Mouse (Mus musculus) layer of hippocampus, postnatal 25 days (tissue): ENCODE measurements around the gene Mrpl54. TPM values are rescaled to one million over a fixed set of nuclear protein-coding genes. Genes with fewer than 3 reads are reported as not detected.

Source experiments
- DNase-seq, 2 experiments: peaks; one replicate each; pipeline ENCODE4 v3.0.0; 2022; ENCODE audit warnings: mixed read lengths in 2 of 2, low spot score in 1 of 2; ENCODE audit errors: extremely low spot score in 1 of 2
- total RNA-seq, 2 experiments: library from RNA; stranded (reverse); gene quantifications; 2 replicates each; pipeline ENCODE4 v1.2.3; 2021

The Mrpl54 gene
- total RNA-seq: 10 to 100 TPM; 38.6 to 44.0 TPM

- peak; percentile 91 to 97 for DNase-seq
Observed at GRCm38 (mm10) chr10:81266211-81267105, at the start of gene Mrpl54, which contains the start of gene Apba3. TSS of gene Mrpl54 (minus strand) at chr10:81266934. TSS of gene Apba3 (plus strand) at chr10:81266960.

GRCm38 (mm10) chr10:81315587-81315986 lies 48.9 kb upstream of the Mrpl54 start:
- DNase-seq: no peak

- no peak for DNase-seq
Observed at GRCm38 (mm10) chr10:81314201-81314600, 47.5 kb upstream of the Mrpl54 start.

GRCm38 (mm10) chr10:81313581-81313980 lies 46.8 kb upstream of the Mrpl54 start:
- no peak for DNase-seq

- no peak for DNase-seq
Observed at GRCm38 (mm10) chr10:81309571-81309970, 42.8 kb upstream of the Mrpl54 start.

GRCm38 (mm10) chr10:81306837-81307682 lies 40.3 kb upstream of the Mrpl54 start:
- DNase-seq: no peak

- DNase-seq: no peak
Observed at GRCm38 (mm10) chr10:81306173-81306668, 39.5 kb upstream of the Mrpl54 start.

- DNase-seq: no peak
Observed at GRCm38 (mm10) chr10:81305663-81306062, 38.9 kb upstream of the Mrpl54 start.

- peak in 1 of 2 experiments; percentile 68 for DNase-seq
Observed at GRCm38 (mm10) chr10:81304597-81305238, 38.0 kb upstream of the Mrpl54 start.

GRCm38 (mm10) chr10:81303761-81304160 lies 37.0 kb upstream of the Mrpl54 start:
- no peak for DNase-seq

GRCm38 (mm10) chr10:81303258-81303657 lies 36.5 kb upstream of the Mrpl54 start:
- no peak for DNase-seq

GRCm38 (mm10) chr10:81302781-81303218 lies 36.1 kb upstream of the Mrpl54 start:
- DNase-seq: no peak

- no peak for DNase-seq
Observed at GRCm38 (mm10) chr10:81302288-81302687, 35.6 kb upstream of the Mrpl54 start.

GRCm38 (mm10) chr10:81301321-81301720 lies 34.6 kb upstream of the Mrpl54 start:
- DNase-seq: no peak

GRCm38 (mm10) chr10:81300352-81300907 lies 33.7 kb upstream of the Mrpl54 start:
- no peak for DNase-seq

- no peak for DNase-seq
Observed at GRCm38 (mm10) chr10:81299585-81300351, 33.0 kb upstream of the Mrpl54 start.

GRCm38 (mm10) chr10:81298369-81299100 lies 31.8 kb upstream of the Mrpl54 start:
- DNase-seq: no peak

- DNase-seq: no peak
Observed at GRCm38 (mm10) chr10:81297845-81298244, 31.1 kb upstream of the Mrpl54 start.

GRCm38 (mm10) chr10:81297246-81297645 lies 30.5 kb upstream of the Mrpl54 start:
- no peak for DNase-seq
